Mouse (Mus musculus): Measurements from ENCODE around the gene Lipe. TPM values are rescaled to one million over a fixed set of nuclear protein-coding genes. Genes with fewer than 3 reads are reported as not detected.

Lipe gene
- total RNA-seq (2023), result 10 to 100 TPM; 30.2 to 37.9 TPM

GRCm38 (mm10) chr7:25398610-25399009 is at the start of gene Lipe:
Gene Lipe, minus strand, starts transcription at chr7:25398710.

GRCm38 (mm10) chr7:25412833-25413441 is 14.4 kb upstream of the Lipe start, which contains the start of gene Cxcl17:
Gene Cxcl17, minus strand, starts transcription at chr7:25412886.

GRCm38 (mm10) chr7:25369058-25369749 is 29.3 kb downstream of the Lipe start, which contains the start of gene Cnfn:
Gene Cnfn, minus strand, starts transcription at chr7:25369724.

Other genes with a start within 250 kb of the Lipe start
- gene Pou2f2, start 219.0 kb downstream of the Lipe start, total RNA-seq (2023), result 10 to 100 TPM; 13.2 to 15.0 TPM
- gene Dedd2, start 178.1 kb downstream of the Lipe start, total RNA-seq (2023), result 100 to 1,000 TPM; 105 to 118 TPM
- gene Zfp526, start 177.3 kb downstream of the Lipe start, total RNA-seq (2023), result 10 to 100 TPM; 12.1 to 12.7 TPM
- gene Gsk3a, start 160.9 kb downstream of the Lipe start, total RNA-seq (2023), result 10 to 100 TPM; 80.7 to 83.4 TPM
- gene Erf, start 147.9 kb downstream of the Lipe start, total RNA-seq (2023), result 10 to 100 TPM in 1 of 2 experiments, 1 to 10 TPM in 1; 9.6 to 10.2 TPM
- gene Cic, start 131.0 kb downstream of the Lipe start, total RNA-seq (2023), result 100 to 1,000 TPM; 191 to 211 TPM
- 1 to 10 TPM; 8.2 to 9.0 TPM for gene Pafah1b3, start 100.7 kb downstream of the Lipe start, total RNA-seq (2023)
- gene Prr19, start 97.3 kb downstream of the Lipe start, total RNA-seq (2023), result not detected
- not detected for gene Tmem145, start 92.6 kb downstream of the Lipe start, total RNA-seq (2023)
- 1 to 10 TPM; 2.4 to 3.9 TPM for gene Megf8, start 81.5 kb downstream of the Lipe start, total RNA-seq (2023)
- not detected for gene Cnfn, start 29.0 kb downstream of the Lipe start, total RNA-seq (2023)
- not detected for gene Cxcl17, start 14.2 kb upstream of the Lipe start, total RNA-seq (2023)
- gene Ceacam1, start 78.9 kb upstream of the Lipe start, total RNA-seq (2023), result 100 to 1,000 TPM; 260 to 292 TPM
- gene Ceacam2, start 141.1 kb upstream of the Lipe start, total RNA-seq (2023), result 10 to 100 TPM; 33.7 to 37.6 TPM
- not detected for gene Erich4, start 217.2 kb upstream of the Lipe start, total RNA-seq (2023)
- gene Dmac2, start 220.7 kb upstream of the Lipe start, total RNA-seq (2023), result 10 to 100 TPM; 15.4 to 16.4 TPM
- gene B3gnt8, start 227.9 kb upstream of the Lipe start, total RNA-seq (2023), result 10 to 100 TPM; 18.8 to 19.7 TPM

Data from neutrophil, adult 83 days (primary cell).